Comparison of ENCODE assay signal across 20 mouse cellular contexts in genomic region chr17:3514316-3514715, GRCm38 (mm10). TPM values are rescaled to one million over a fixed set of nuclear protein-coding genes. Genes with fewer than 3 reads are reported as not detected.
"Had no signal": no experiment of that assay in that cellular context is flagged by ENCODE, and none has a peak within 500 bp of the region (broad histone marks: within the 10 kb centered on the region; RNA-seq: fewer than 3 reads in every experiment).

No protein-coding gene starts in this region.

- H3K27ac ChIP-seq: lung, embryonic 15.5 days; macrophage; midbrain, embryonic 13.5 days; midbrain, embryonic 15.5 days; neural tube, embryonic 12.5 days; stomach, embryonic 15.5 days; stomach, postnatal 0 days had no signal

- H3K27me3 ChIP-seq: lung, embryonic 15.5 days; midbrain, embryonic 13.5 days; midbrain, embryonic 15.5 days; neural tube, embryonic 12.5 days; stomach, embryonic 15.5 days had no signal

- ATAC-seq: liver, postnatal 0 days; lung, postnatal 0 days; midbrain, embryonic 13.5 days; midbrain, embryonic 15.5 days had no signal

- H3K4me1 ChIP-seq: lung, embryonic 15.5 days; midbrain, embryonic 13.5 days; midbrain, embryonic 15.5 days; neural tube, embryonic 12.5 days; stomach, embryonic 15.5 days had no signal

- H3K36me3 ChIP-seq: midbrain, embryonic 15.5 days; stomach, embryonic 15.5 days had no signal

- DNase-seq: liver, postnatal 0 days; lung, adult 2 months; lung, postnatal 14 days; lung, postnatal 36 days; right cerebral cortex, postnatal 14 days; thymus, adult 2 months; thymus, postnatal 25 days; thymus, postnatal 4 days had no signal

- H3K4me2 ChIP-seq: lung, embryonic 15.5 days; midbrain, embryonic 11.5 days; midbrain, embryonic 13.5 days; midbrain, embryonic 15.5 days; neural tube, embryonic 12.5 days; stomach, embryonic 15.5 days had no signal

- H3K4me3 ChIP-seq: lung, embryonic 15.5 days; midbrain, embryonic 13.5 days; midbrain, embryonic 15.5 days; neural tube, embryonic 12.5 days; stomach, embryonic 15.5 days had no signal

- H3K9ac ChIP-seq: liver, postnatal 0 days; lung, embryonic 15.5 days; midbrain, embryonic 13.5 days; midbrain, embryonic 15.5 days; neural tube, embryonic 12.5 days; stomach, embryonic 15.5 days had no signal

- H3K9me3 ChIP-seq: lung, embryonic 15.5 days; midbrain, embryonic 13.5 days; midbrain, embryonic 15.5 days; neural tube, embryonic 12.5 days; stomach, embryonic 15.5 days had no signal

RNA-seq across cellular contexts. Expression of gene Cldn20, which starts 18.0 kb away (rescaled TPM):
- polyA plus RNA-seq: liver, postnatal 0 days; lung, postnatal 0 days; macrophage; midbrain, embryonic 11.5 days; midbrain, embryonic 13.5 days; midbrain, embryonic 15.5 days; neural tube, embryonic 12.5 days; neural tube, embryonic 14.5 days; spleen, adult 2 months; stomach, postnatal 0 days; testis, adult 2 months; thymus, adult 2 months had no signal
